Mouse (Mus musculus): ENCODE measurements around the gene Ndst2. TPM values are rescaled to one million over a fixed set of nuclear protein-coding genes. Genes with fewer than 3 reads are reported as not detected.

The Ndst2 gene
- polyA plus RNA-seq, 1 experiment: 37.9 TPM

- no peak for DNase-seq
- Histone ChIP-seq H3K4me3 (replicated peaks; ENCODE audit: insufficient read depth, low read depth, low read length) (no peak overlapping the region), H3K27ac (ENCODE audit: insufficient read depth, low read length) (no peak overlapping the region), H3K27me3 (ENCODE audit: control insufficient read depth, insufficient read depth, low read length) (no peaks in the 10 kb centered on the region), H3K4me1 (ENCODE audit: control insufficient read depth, insufficient read depth, low read length) (peaks cover 12% of the 10 kb centered on the region)
- no peak for TF ChIP-seq POLR2A (IDR thresholded peaks at IDR 0.05; ENCODE audit: borderline replicate concordance, insufficient read depth, low read length)
- TF ChIP-seq CTCF (IDR thresholded peaks at IDR 0.05; ENCODE audit: borderline replicate concordance, insufficient read depth, low read depth, low read length): no peak
- 92% methylated on average over 5 of the region's 5 CpGs for WGBS
These were observed 16.1 kb upstream of the Ndst2 start for GRCm38 (mm10) chr14:20750503-20750902.

GRCm38 (mm10) chr14:20749494-20750051 lies 15.2 kb upstream of the Ndst2 start:
- Histone ChIP-seq H3K4me1 (ENCODE audit: control insufficient read depth, insufficient read depth, low read length) (peaks cover 18% of the 10 kb centered on the region), H3K27ac (ENCODE audit: insufficient read depth, low read length) (no peak overlapping the region), H3K4me3 (replicated peaks; ENCODE audit: insufficient read depth, low read depth, low read length) (no peak overlapping the region), H3K27me3 (ENCODE audit: control insufficient read depth, insufficient read depth, low read length) (no peaks in the 10 kb centered on the region)
- 92% methylated on average over 4 of the region's 4 CpGs for WGBS
- no peak for TF ChIP-seq POLR2A (IDR thresholded peaks at IDR 0.05; ENCODE audit: borderline replicate concordance, insufficient read depth, low read length)
- no peak for TF ChIP-seq CTCF (IDR thresholded peaks at IDR 0.05; ENCODE audit: borderline replicate concordance, insufficient read depth, low read depth, low read length)
- DNase-seq: no peak

GRCm38 (mm10) chr14:20748388-20748787 lies 14.0 kb upstream of the Ndst2 start:
- no peak overlapping the region for H3K27ac ChIP-seq (ENCODE audit: insufficient read depth, low read length)
- no peak for DNase-seq
- WGBS: 70% methylated on average over 4 of the region's 4 CpGs
- no peak overlapping the region for H3K4me3 ChIP-seq (replicated peaks; ENCODE audit: insufficient read depth, low read depth, low read length)
- H3K4me1 ChIP-seq (ENCODE audit: control insufficient read depth, insufficient read depth, low read length): peaks cover 18% of the 10 kb centered on the region
- H3K27me3 ChIP-seq (ENCODE audit: control insufficient read depth, insufficient read depth, low read length): no peaks in the 10 kb centered on the region
- TF ChIP-seq CTCF (IDR thresholded peaks at IDR 0.05; ENCODE audit: borderline replicate concordance, insufficient read depth, low read depth, low read length) (no peak), POLR2A (IDR thresholded peaks at IDR 0.05; ENCODE audit: borderline replicate concordance, insufficient read depth, low read length) (no peak)

- Histone ChIP-seq H3K27ac (ENCODE audit: insufficient read depth, low read length) (0 out of 2 replicates have a peak overlapping the region, but pooled peaks have one; percentile 28), H3K4me1 (ENCODE audit: control insufficient read depth, insufficient read depth, low read length) (peaks cover 18% of the 10 kb centered on the region), H3K4me3 (replicated peaks; ENCODE audit: insufficient read depth, low read depth, low read length) (no peak overlapping the region), H3K27me3 (ENCODE audit: control insufficient read depth, insufficient read depth, low read length) (no peaks in the 10 kb centered on the region)
- TF ChIP-seq CTCF (IDR thresholded peaks at IDR 0.05; ENCODE audit: borderline replicate concordance, insufficient read depth, low read depth, low read length) (peak; percentile 45; the same call in 1 of the 2 replicates), POLR2A (IDR thresholded peaks at IDR 0.05; ENCODE audit: borderline replicate concordance, insufficient read depth, low read length) (no peak)
- no peak for DNase-seq
- 82% methylated on average over 3 of the region's 3 CpGs for WGBS
These were observed 12.6 kb upstream of the Ndst2 start for GRCm38 (mm10) chr14:20746935-20747334.

- H3K4me3 ChIP-seq (replicated peaks; ENCODE audit: insufficient read depth, low read depth, low read length): no peak overlapping the region
- no peak for TF ChIP-seq POLR2A (IDR thresholded peaks at IDR 0.05; ENCODE audit: borderline replicate concordance, insufficient read depth, low read length)
- no peak for TF ChIP-seq CTCF (IDR thresholded peaks at IDR 0.05; ENCODE audit: borderline replicate concordance, insufficient read depth, low read depth, low read length)
- no peak for DNase-seq
- no peak overlapping the region for H3K27ac ChIP-seq (ENCODE audit: insufficient read depth, low read length)
- WGBS: 69% methylated on average over 3 of the region's 3 CpGs
- peaks cover 18% of the 10 kb centered on the region for H3K4me1 ChIP-seq (ENCODE audit: control insufficient read depth, insufficient read depth, low read length)
- no peaks in the 10 kb centered on the region for H3K27me3 ChIP-seq (ENCODE audit: control insufficient read depth, insufficient read depth, low read length)
These were observed 9.3 kb upstream of the Ndst2 start for GRCm38 (mm10) chr14:20743614-20744013.

GRCm38 (mm10) chr14:20741301-20741700 lies 6.9 kb upstream of the Ndst2 start:
- 70% methylated on average over 9 of the region's 9 CpGs for WGBS
- no peak for DNase-seq
- Histone ChIP-seq H3K4me3 (replicated peaks; ENCODE audit: insufficient read depth, low read depth, low read length) (no peak overlapping the region), H3K4me1 (ENCODE audit: control insufficient read depth, insufficient read depth, low read length) (peaks cover 13% of the 10 kb centered on the region), H3K27ac (ENCODE audit: insufficient read depth, low read length) (no peak overlapping the region), H3K27me3 (ENCODE audit: control insufficient read depth, insufficient read depth, low read length) (no peaks in the 10 kb centered on the region)
- TF ChIP-seq CTCF (IDR thresholded peaks at IDR 0.05; ENCODE audit: borderline replicate concordance, insufficient read depth, low read depth, low read length) (no peak), POLR2A (IDR thresholded peaks at IDR 0.05; ENCODE audit: borderline replicate concordance, insufficient read depth, low read length) (no peak)

- no peak overlapping the region for H3K4me3 ChIP-seq (replicated peaks; ENCODE audit: insufficient read depth, low read depth, low read length)
- H3K4me1 ChIP-seq (ENCODE audit: control insufficient read depth, insufficient read depth, low read length): no peaks in the 10 kb centered on the region
- no peak for DNase-seq
- TF ChIP-seq POLR2A (IDR thresholded peaks at IDR 0.05; ENCODE audit: borderline replicate concordance, insufficient read depth, low read length) (no peak), CTCF (IDR thresholded peaks at IDR 0.05; ENCODE audit: borderline replicate concordance, insufficient read depth, low read depth, low read length) (no peak)
- no peak overlapping the region for H3K27ac ChIP-seq (ENCODE audit: insufficient read depth, low read length)
- H3K27me3 ChIP-seq (ENCODE audit: control insufficient read depth, insufficient read depth, low read length): no peaks in the 10 kb centered on the region
- 78% methylated on average over 8 of the region's 8 CpGs for WGBS
These were observed 4.1 kb upstream of the Ndst2 start for GRCm38 (mm10) chr14:20738511-20738910.

- Histone ChIP-seq H3K4me1 (ENCODE audit: control insufficient read depth, insufficient read depth, low read length) (peaks cover 3% of the 10 kb centered on the region; the same call in 1 of the 2 replicates), H3K27ac (ENCODE audit: insufficient read depth, low read length) (no peak overlapping the region), H3K27me3 (ENCODE audit: control insufficient read depth, insufficient read depth, low read length) (no peaks in the 10 kb centered on the region), H3K4me3 (replicated peaks; ENCODE audit: insufficient read depth, low read depth, low read length) (no peak overlapping the region)
- WGBS: 28% methylated on average over 14 of the region's 14 CpGs
- DNase-seq: peak; percentile 60 to 63
- TF ChIP-seq POLR2A (IDR thresholded peaks at IDR 0.05; ENCODE audit: borderline replicate concordance, insufficient read depth, low read length): no peak
- TF ChIP-seq CTCF (IDR thresholded peaks at IDR 0.05; ENCODE audit: borderline replicate concordance, insufficient read depth, low read depth, low read length): peak; percentile 66
These were observed 2.9 kb upstream of the Ndst2 start for GRCm38 (mm10) chr14:20737306-20737705.

All from cerebellum, adult 2 months (tissue).